Mouse (Mus musculus) hindbrain, embryonic 12.5 days (tissue): ENCODE data around the gene Ksr1. TPM values are rescaled to one million over a fixed set of nuclear protein-coding genes. Genes with fewer than 3 reads are reported as not detected.
A peak's percentile ranks its signal among the peaks of the same experiment; 100 is the strongest.

ENCODE experiments used
- ATAC-seq: fragments of 200-750 bp; cut with Nextera tagmentation; 2 replicates; pipeline ENCODE4 v1.8.0; 2017; ENCODE audit warnings: moderate TSS enrichment; ENCODE audit not compliant: low FRiP score
- H3K27ac ChIP-seq: fragments of 300-500 bp; sonication (generic); 2 replicates; pipeline ENCODE4 v1.5.1; 2016; ENCODE audit warnings: mild to moderate bottlenecking
- H3K27me3 ChIP-seq: fragments of 300-500 bp; sonication (generic); 2 replicates; pipeline ENCODE4 v1.6.1; 2016; ENCODE audit warnings: mild to moderate bottlenecking
- H3K36me3 ChIP-seq: fragments of 300-500 bp; sonication (generic); 2 replicates; pipeline ENCODE4 v1.6.1; 2016; ENCODE audit warnings: mild to moderate bottlenecking
- H3K4me1 ChIP-seq: fragments of 300-500 bp; sonication (generic); 2 replicates; pipeline ENCODE4 v1.6.1; 2016
- H3K4me2 ChIP-seq: fragments of 300-500 bp; sonication (generic); replicated peaks from 2 replicates; pipeline ENCODE4 v1.6.1; 2016; ENCODE audit warnings: mild to moderate bottlenecking
- H3K4me3 ChIP-seq: fragments of 300-500 bp; sonication (generic); 2 replicates; pipeline ENCODE4 v1.5.1; 2016; ENCODE audit warnings: mild to moderate bottlenecking
- H3K9ac ChIP-seq: fragments of 300-500 bp; sonication (generic); 2 replicates; pipeline ENCODE4 v1.6.1; 2016; ENCODE audit warnings: mild to moderate bottlenecking, moderate library complexity
- H3K9me3 ChIP-seq: fragments of 300-500 bp; sonication (generic); replicated peaks from 2 replicates; pipeline ENCODE4 v1.6.1; 2016; ENCODE audit warnings: mild to moderate bottlenecking
- WGBS: fragments of 180-500 bp; shearing (Covaris S2); methylation state at CpG from one replicate; pipeline ENCODE4 v1.1.7; 2016; 5-methylcytosine and 5-hydroxymethylcytosine counted together
- polyA plus RNA-seq: library from polyadenylated mRNA; unstranded; fragments of >200 nt; fragmentation: Nextera tagmentation; extraction: Ambion mirVana; gene quantifications from 2 replicates; pipeline ENCODE4 v1.2.1, GENCODE M21; 2016

The Ksr1 gene
- polyA plus RNA-seq = 3.4 and 3.5 TPM in 2 replicates

GRCm38 (mm10) chr11:79146331-79146767 lies at the start of gene Ksr1:
Ksr1 (minus strand) TSS chr11:79146407.
- peak within 1 kb of the TSS; percentile 93 for H3K27ac ChIP-seq
- H3K9me3 ChIP-seq = no peaks in the 10 kb centered on the region
- H3K4me1 ChIP-seq = peaks cover 33% of the 10 kb centered on the region
- H3K9ac ChIP-seq = peak within 1 kb of the TSS; percentile 89
- 1% methylated on average over 39 of the region's 42 CpGs for WGBS
- no peaks in the 10 kb centered on the region for H3K27me3 ChIP-seq
- H3K4me2 ChIP-seq = peak within 1 kb of the TSS; percentile 76
- no peaks in the 10 kb centered on the region for H3K36me3 ChIP-seq
- H3K4me3 ChIP-seq = peak within 1 kb of the TSS; percentile 83
- ATAC-seq = peak; percentile 96

GRCm38 (mm10) chr11:79192176-79192575 lies 46.0 kb upstream of the Ksr1 start:
- WGBS = 97% methylated on average over 1 of the region's 1 CpGs
- H3K27ac ChIP-seq = no peak overlapping the region
- peaks cover 7% of the 10 kb centered on the region; the same call in 1 of the 2 replicates for H3K4me1 ChIP-seq
- H3K4me3 ChIP-seq = no peak overlapping the region
- no peak overlapping the region for H3K4me2 ChIP-seq
- no peak overlapping the region for H3K9ac ChIP-seq
- no peaks in the 10 kb centered on the region for H3K9me3 ChIP-seq
- H3K36me3 ChIP-seq = no peaks in the 10 kb centered on the region
- H3K27me3 ChIP-seq = no peaks in the 10 kb centered on the region
- ATAC-seq = no peak

- H3K36me3 ChIP-seq = no peaks in the 10 kb centered on the region
- H3K4me1 ChIP-seq = no peaks in the 10 kb centered on the region
- no peak overlapping the region for H3K9ac ChIP-seq
- no peaks in the 10 kb centered on the region for H3K27me3 ChIP-seq
- no peaks in the 10 kb centered on the region for H3K9me3 ChIP-seq
- no peak overlapping the region for H3K4me3 ChIP-seq
- ATAC-seq = no peak
- no peak overlapping the region for H3K27ac ChIP-seq
- H3K4me2 ChIP-seq = no peak overlapping the region
- WGBS = 88% methylated on average over 4 of the region's 4 CpGs
Measured at GRCm38 (mm10) chr11:79191214-79191613, 45.0 kb upstream of the Ksr1 start.

DNA sequence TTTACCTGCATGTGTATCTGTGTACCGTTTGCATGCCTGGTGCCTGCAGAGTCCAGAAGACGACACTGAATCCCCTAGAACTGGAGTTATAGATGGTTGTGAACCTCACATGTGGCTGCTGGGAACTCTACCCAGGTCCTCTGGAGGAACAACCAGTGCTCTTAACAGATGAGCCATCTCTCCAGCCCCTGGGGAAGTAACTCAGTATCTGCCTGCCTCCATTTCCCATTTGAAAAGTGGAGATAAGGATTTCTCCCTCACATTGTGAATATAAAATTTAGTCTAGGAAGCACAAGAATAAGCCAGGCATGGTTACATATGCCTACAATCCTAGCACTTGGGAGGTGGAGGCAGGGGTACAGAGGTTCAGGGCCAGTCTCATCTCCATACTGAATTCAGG lies 44.0 kb upstream of the Ksr1 start:
- no peak overlapping the region for H3K9ac ChIP-seq
- H3K4me1 ChIP-seq = no peaks in the 10 kb centered on the region
- no peak overlapping the region for H3K4me2 ChIP-seq
- WGBS = 98% methylated on average over 2 of the region's 2 CpGs
- H3K27me3 ChIP-seq = no peaks in the 10 kb centered on the region
- H3K27ac ChIP-seq = no peak overlapping the region
- no peak overlapping the region for H3K4me3 ChIP-seq
- no peaks in the 10 kb centered on the region for H3K9me3 ChIP-seq
- H3K36me3 ChIP-seq = no peaks in the 10 kb centered on the region
- ATAC-seq = no peak

DNA sequence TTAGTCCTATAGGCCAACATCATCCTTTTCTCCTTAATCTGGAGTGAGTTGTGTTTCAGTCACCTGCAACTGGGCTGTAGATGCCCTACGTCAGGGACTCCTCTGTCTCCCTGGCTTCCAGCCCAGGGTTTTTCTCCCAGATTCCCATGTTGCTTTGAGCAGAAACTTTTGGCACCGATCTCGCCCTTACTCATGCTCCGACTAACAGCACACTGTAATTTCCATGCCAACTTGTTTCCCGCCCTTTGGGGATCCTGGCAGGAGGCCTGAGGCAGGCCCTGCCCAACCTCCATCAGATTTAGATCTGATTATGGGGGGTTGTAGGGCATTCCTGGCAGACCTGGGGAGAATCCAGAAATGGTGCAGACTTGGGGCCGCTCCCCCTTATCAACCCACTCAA lies 42.0 kb upstream of the Ksr1 start:
- Histone ChIP-seq H3K4me2 (no peak overlapping the region), H3K27me3 (no peaks in the 10 kb centered on the region), H3K9ac (no peak overlapping the region), H3K9me3 (no peaks in the 10 kb centered on the region), H3K36me3 (no peaks in the 10 kb centered on the region), H3K4me3 (no peak overlapping the region), H3K27ac (no peak overlapping the region), H3K4me1 (no peaks in the 10 kb centered on the region)
- WGBS = 90% methylated on average over 6 of the region's 6 CpGs
- no peak for ATAC-seq

DNA sequence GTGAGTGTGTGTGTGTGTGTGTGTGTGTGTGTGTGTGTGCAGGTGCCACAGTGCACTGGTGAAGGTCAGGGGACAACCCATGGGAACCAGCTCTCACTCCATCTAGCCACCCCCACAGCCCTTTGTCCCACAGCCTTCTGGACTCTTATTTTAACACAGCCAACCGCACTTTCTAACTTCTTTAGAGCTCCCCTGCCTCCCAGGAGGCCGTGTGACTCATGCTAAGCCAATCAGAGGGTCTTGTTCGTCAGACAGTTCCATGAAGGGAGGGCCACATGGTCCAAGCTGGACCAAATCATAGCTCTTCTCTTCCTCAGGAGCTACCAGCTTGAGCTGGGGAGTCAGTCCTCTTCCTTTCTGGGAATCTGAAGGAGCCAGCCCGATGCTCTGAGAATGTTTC lies 41.1 kb upstream of the Ksr1 start:
- no peak overlapping the region for H3K9ac ChIP-seq
- no peak overlapping the region for H3K4me2 ChIP-seq
- H3K4me1 ChIP-seq = no peaks in the 10 kb centered on the region
- ATAC-seq = no peak
- no peaks in the 10 kb centered on the region for H3K36me3 ChIP-seq
- H3K27me3 ChIP-seq = no peaks in the 10 kb centered on the region
- WGBS = 52% methylated on average over 4 of the region's 4 CpGs
- H3K9me3 ChIP-seq = no peaks in the 10 kb centered on the region
- H3K4me3 ChIP-seq = no peak overlapping the region
- no peak overlapping the region for H3K27ac ChIP-seq

GRCm38 (mm10) chr11:79185683-79186082 lies 39.5 kb upstream of the Ksr1 start:
- Histone ChIP-seq H3K4me2 (no peak overlapping the region), H3K9ac (no peak overlapping the region), H3K36me3 (no peaks in the 10 kb centered on the region), H3K4me3 (no peak overlapping the region), H3K27me3 (no peaks in the 10 kb centered on the region), H3K27ac (no peak overlapping the region), H3K9me3 (no peaks in the 10 kb centered on the region), H3K4me1 (no peaks in the 10 kb centered on the region)
- ATAC-seq = no peak
- 90% methylated on average over 6 of the region's 6 CpGs for WGBS

DNA sequence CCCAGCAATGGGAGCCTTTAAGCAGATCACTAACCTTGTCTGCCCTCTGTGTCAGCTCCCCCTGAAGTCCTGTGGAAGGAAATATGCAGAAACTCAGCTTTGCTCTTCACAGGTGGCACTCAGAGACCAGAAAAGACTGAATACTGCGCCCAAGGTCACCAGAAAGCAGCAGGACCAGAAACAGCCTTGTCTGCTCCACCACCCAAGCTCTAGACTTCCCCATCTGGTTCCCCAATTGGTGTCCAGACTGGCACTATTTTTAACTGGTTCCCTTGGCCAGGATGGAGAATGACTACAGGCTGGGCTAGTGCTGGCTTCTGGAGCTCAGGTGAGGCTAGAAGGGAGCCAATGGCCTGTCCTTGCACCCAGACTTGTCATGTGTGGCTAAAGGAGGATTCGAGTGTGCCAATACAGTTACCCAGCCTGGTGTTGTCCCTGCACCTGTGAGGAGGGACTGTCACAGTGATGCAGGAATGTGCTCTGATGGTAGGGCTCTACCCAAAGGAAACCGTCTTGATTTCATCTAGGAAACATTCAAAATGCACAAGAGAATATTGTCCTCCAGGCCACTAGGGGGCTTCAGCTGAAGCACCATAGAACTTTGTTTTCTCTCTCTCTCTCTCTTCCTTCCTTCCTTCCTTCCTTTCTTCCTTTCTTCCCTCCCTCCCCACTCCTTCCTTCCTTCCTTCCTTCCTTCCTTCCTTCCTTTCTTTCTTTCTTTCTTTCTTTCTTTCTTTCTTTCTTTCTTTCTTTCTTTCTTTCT lies 38.1 kb upstream of the Ksr1 start:
- Histone ChIP-seq H3K4me2 (no peak overlapping the region), H3K9me3 (no peaks in the 10 kb centered on the region), H3K27ac (no peak overlapping the region), H3K4me1 (no peaks in the 10 kb centered on the region), H3K36me3 (no peaks in the 10 kb centered on the region), H3K9ac (no peak overlapping the region), H3K4me3 (no peak overlapping the region), H3K27me3 (no peaks in the 10 kb centered on the region)
- ATAC-seq = no peak
- WGBS = 86% methylated on average over 3 of the region's 3 CpGs

- Histone ChIP-seq H3K27ac (no peak overlapping the region), H3K36me3 (no peaks in the 10 kb centered on the region), H3K9ac (no peak overlapping the region), H3K27me3 (no peaks in the 10 kb centered on the region), H3K9me3 (no peaks in the 10 kb centered on the region), H3K4me2 (no peak overlapping the region), H3K4me1 (no peaks in the 10 kb centered on the region), H3K4me3 (no peak overlapping the region)
- 92% methylated on average over 6 of the region's 6 CpGs for WGBS
- ATAC-seq = no peak
Measured at GRCm38 (mm10) chr11:79183400-79183799, 37.2 kb upstream of the Ksr1 start.

- no peaks in the 10 kb centered on the region for H3K27me3 ChIP-seq
- 83% methylated on average over 12 of the region's 12 CpGs for whole genome bisulfite sequencing
- ATAC-seq = no peak
- H3K4me3 ChIP-seq = no peak overlapping the region
- H3K36me3 ChIP-seq = no peaks in the 10 kb centered on the region
- H3K27ac ChIP-seq = no peak overlapping the region
- no peaks in the 10 kb centered on the region for H3K4me1 ChIP-seq
- H3K9me3 ChIP-seq = no peaks in the 10 kb centered on the region
- H3K9ac ChIP-seq = no peak overlapping the region
- H3K4me2 ChIP-seq = no peak overlapping the region
Measured at GRCm38 (mm10) chr11:79182881-79183280, 36.7 kb upstream of the Ksr1 start.

GRCm38 (mm10) chr11:79181914-79182313 lies 35.7 kb upstream of the Ksr1 start:
- H3K4me2 ChIP-seq = no peak overlapping the region
- WGBS = 91% methylated on average over 4 of the region's 4 CpGs
- H3K4me1 ChIP-seq = no peaks in the 10 kb centered on the region
- H3K4me3 ChIP-seq = no peak overlapping the region
- no peak for ATAC-seq
- no peaks in the 10 kb centered on the region for H3K36me3 ChIP-seq
- no peak overlapping the region for H3K27ac ChIP-seq
- no peaks in the 10 kb centered on the region for H3K9me3 ChIP-seq
- H3K27me3 ChIP-seq = no peaks in the 10 kb centered on the region
- no peak overlapping the region for H3K9ac ChIP-seq

DNA sequence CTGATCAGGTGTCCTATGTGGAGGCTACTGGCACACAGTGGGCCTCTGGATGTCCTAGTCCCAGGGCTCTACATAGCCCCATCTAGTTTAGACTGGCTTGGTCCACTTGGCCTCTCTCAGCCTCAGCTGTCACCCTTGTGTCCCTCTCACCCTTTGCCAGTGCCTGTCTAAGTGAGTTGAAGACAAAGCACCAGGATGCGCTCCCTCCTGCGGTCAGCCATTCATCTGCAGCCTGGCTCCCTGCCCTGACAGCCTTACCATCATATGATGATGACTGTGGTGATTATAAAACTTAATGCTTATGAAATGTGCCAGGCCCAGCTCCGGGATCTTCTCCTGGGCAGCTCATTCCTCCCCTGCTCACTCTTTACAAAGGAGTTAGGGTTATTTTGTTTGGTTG lies 30.5 kb upstream of the Ksr1 start:
- Histone ChIP-seq H3K36me3 (no peaks in the 10 kb centered on the region), H3K27me3 (no peaks in the 10 kb centered on the region), H3K9me3 (no peaks in the 10 kb centered on the region), H3K27ac (no peak overlapping the region), H3K4me1 (no peaks in the 10 kb centered on the region), H3K9ac (no peak overlapping the region), H3K4me3 (no peak overlapping the region), H3K4me2 (no peak overlapping the region)
- no peak for ATAC-seq
- WGBS = 80% methylated on average over 3 of the region's 3 CpGs

GRCm38 (mm10) chr11:79172054-79172453 lies 25.8 kb upstream of the Ksr1 start:
- H3K9ac ChIP-seq = no peak overlapping the region
- H3K36me3 ChIP-seq = no peaks in the 10 kb centered on the region
- ATAC-seq = no peak
- H3K27me3 ChIP-seq = no peaks in the 10 kb centered on the region
- H3K4me3 ChIP-seq = no peak overlapping the region
- no peak overlapping the region for H3K27ac ChIP-seq
- 87% methylated on average over 7 of the region's 7 CpGs for WGBS
- H3K4me1 ChIP-seq = no peaks in the 10 kb centered on the region
- H3K9me3 ChIP-seq = no peaks in the 10 kb centered on the region
- H3K4me2 ChIP-seq = no peak overlapping the region
